Mouse (Mus musculus) stomach, embryonic 14.5 days (tissue): ENCODE data around the gene Cdk14. TPM values are rescaled to one million over a fixed set of nuclear protein-coding genes. Genes with fewer than 3 reads are reported as not detected.

Source experiments
- ATAC-seq: fragments of 200-750 bp; cut with Nextera tagmentation; 2 replicates; pipeline ENCODE4 v1.8.0; 2017; ENCODE audit warnings: low read depth, moderate TSS enrichment; ENCODE audit not compliant: insufficient number of reproducible peaks, insufficient read depth, low FRiP score
- H3K27ac ChIP-seq: fragments of 300-500 bp; sonication (generic); 2 replicates; pipeline ENCODE4 v1.5.1; 2014; ENCODE audit warnings: mild to moderate bottlenecking, low read length, moderate library complexity, mixed read lengths
- H3K27me3 ChIP-seq: fragments of 300-500 bp; sonication (generic); 2 replicates; pipeline ENCODE4 v1.6.1; 2014; ENCODE audit warnings: low read length, control low read depth, mixed read lengths; ENCODE audit not compliant: control insufficient read depth, insufficient read depth
- H3K36me3 ChIP-seq: fragments of 300-500 bp; sonication (generic); 2 replicates; pipeline ENCODE4 v1.6.1; 2014; ENCODE audit warnings: mild to moderate bottlenecking, control low read depth, low read length, moderate library complexity, mixed read lengths; ENCODE audit not compliant: control insufficient read depth, insufficient read depth
- H3K4me1 ChIP-seq: fragments of 300-500 bp; sonication (generic); 2 replicates; pipeline ENCODE4 v1.6.1; 2014; ENCODE audit warnings: low read length, control low read depth, mixed read lengths; ENCODE audit not compliant: control insufficient read depth, insufficient read depth
- H3K4me2 ChIP-seq: fragments of 300-500 bp; sonication (generic); replicated peaks from 2 replicates; pipeline ENCODE4 v1.6.1; 2014; ENCODE audit warnings: low read depth, low read length, control low read depth
- H3K4me3 ChIP-seq: fragments of 300-500 bp; sonication (generic); 2 replicates; pipeline ENCODE4 v1.5.1; 2014; ENCODE audit warnings: low read depth, low read length, control low read depth
- H3K9ac ChIP-seq: fragments of 300-500 bp; sonication (generic); replicated peaks from 2 replicates; pipeline ENCODE4 v1.6.1; 2014; ENCODE audit warnings: low read depth, mild to moderate bottlenecking, control low read depth, low read length, moderate library complexity, mixed read lengths
- H3K9me3 ChIP-seq: fragments of 300-500 bp; sonication (generic); 2 replicates; pipeline ENCODE4 v1.6.1; 2016; ENCODE audit warnings: low read depth, low read length, control low read depth; ENCODE audit not compliant: control insufficient read depth
- WGBS: fragments of 180-500 bp; shearing (Covaris S2); extraction: QIAGEN DNeasy Blood & Tissue Kit; methylation state at CpG from one replicate; pipeline ENCODE4 v1.1.7; 2014; 5-methylcytosine and 5-hydroxymethylcytosine counted together
- polyA plus RNA-seq: library from polyadenylated mRNA; unstranded; fragments of >200 nt; fragmentation: Nextera tagmentation; extraction: Ambion mirVana; gene quantifications from 2 replicates; pipeline ENCODE4 v1.2.1, GENCODE M21; 2014

The Cdk14 gene
- polyA plus RNA-seq, 1 experiment from 2014 or later = 28.3 TPM

- 90% methylated on average over 3 of the region's 3 CpGs for WGBS
- Histone ChIP-seq H3K9me3 (no peaks in the 10 kb centered on the region), H3K27me3 (no peaks in the 10 kb centered on the region), H3K4me2 (no peak overlapping the region), H3K36me3 (no peaks in the 10 kb centered on the region), H3K4me3 (no peak overlapping the region), H3K27ac (no peak overlapping the region), H3K9ac (no peak overlapping the region), H3K4me1 (no peaks in the 10 kb centered on the region)
- no peak for ATAC-seq
These were observed 47.8 kb downstream of the Cdk14 start for GRCm38 (mm10) chr5:5372354-5372753.

GRCm38 (mm10) chr5:5370322-5371082 is 49.6 kb downstream of the Cdk14 start:
- 64% methylated on average over 4 of the region's 4 CpGs for WGBS
- H3K36me3 ChIP-seq = no peaks in the 10 kb centered on the region
- no peaks in the 10 kb centered on the region for H3K9me3 ChIP-seq
- H3K9ac ChIP-seq = no peak overlapping the region
- no peak overlapping the region for H3K27ac ChIP-seq
- ATAC-seq = peak; percentile 85
- H3K4me3 ChIP-seq = no peak overlapping the region
- no peaks in the 10 kb centered on the region for H3K4me1 ChIP-seq
- no peak overlapping the region for H3K4me2 ChIP-seq
- no peaks in the 10 kb centered on the region for H3K27me3 ChIP-seq

GRCm38 (mm10) chr5:5368389-5369164 is 51.5 kb downstream of the Cdk14 start:
- Histone ChIP-seq H3K4me3 (no peak overlapping the region), H3K27me3 (no peaks in the 10 kb centered on the region), H3K9ac (no peak overlapping the region), H3K9me3 (no peaks in the 10 kb centered on the region), H3K4me2 (no peak overlapping the region), H3K27ac (no peak overlapping the region), H3K36me3 (0 out of 2 replicates have a peak, but pooled peaks cover 3% of the 10 kb centered on the region), H3K4me1 (no peaks in the 10 kb centered on the region)
- 65% methylated on average over 14 of the region's 14 CpGs for WGBS
- ATAC-seq = no peak

GRCm38 (mm10) chr5:5367550-5367949 is 52.6 kb downstream of the Cdk14 start:
- Histone ChIP-seq H3K9ac (no peak overlapping the region), H3K4me3 (no peak overlapping the region), H3K27me3 (no peaks in the 10 kb centered on the region), H3K4me2 (no peak overlapping the region), H3K9me3 (no peaks in the 10 kb centered on the region), H3K27ac (no peak overlapping the region), H3K36me3 (0 out of 2 replicates have a peak, but pooled peaks cover 3% of the 10 kb centered on the region), H3K4me1 (no peaks in the 10 kb centered on the region)
- ATAC-seq = no peak
- WGBS = 88% methylated on average over 8 of the region's 8 CpGs

- H3K9me3 ChIP-seq = peaks cover 3% of the 10 kb centered on the region; the same call in 1 of the 2 replicates
- no peaks in the 10 kb centered on the region for H3K27me3 ChIP-seq
- H3K4me3 ChIP-seq = no peak overlapping the region
- ATAC-seq = no peak
- no peaks in the 10 kb centered on the region for H3K4me1 ChIP-seq
- H3K4me2 ChIP-seq = no peak overlapping the region
- H3K27ac ChIP-seq = no peak overlapping the region
- H3K36me3 ChIP-seq = 0 out of 2 replicates have a peak, but pooled peaks cover 3% of the 10 kb centered on the region
- 81% methylated on average over 14 of the region's 14 CpGs for WGBS
- H3K9ac ChIP-seq = no peak overlapping the region
These were observed 54.6 kb downstream of the Cdk14 start for GRCm38 (mm10) chr5:5365285-5366076.

- 0 out of 2 replicates have a peak, but pooled peaks cover 3% of the 10 kb centered on the region for H3K36me3 ChIP-seq
- peaks cover 3% of the 10 kb centered on the region; the same call in 1 of the 2 replicates for H3K9me3 ChIP-seq
- H3K27me3 ChIP-seq = no peaks in the 10 kb centered on the region
- no peak overlapping the region for H3K27ac ChIP-seq
- H3K9ac ChIP-seq = no peak overlapping the region
- 89% methylated on average over 3 of the region's 3 CpGs for WGBS
- H3K4me1 ChIP-seq = no peaks in the 10 kb centered on the region
- no peak overlapping the region for H3K4me2 ChIP-seq
- no peak for ATAC-seq
- H3K4me3 ChIP-seq = no peak overlapping the region
These were observed 58.4 kb downstream of the Cdk14 start for GRCm38 (mm10) chr5:5361684-5362083.

- WGBS = 83% methylated on average over 5 of the region's 5 CpGs
- Histone ChIP-seq H3K4me2 (no peak overlapping the region), H3K36me3 (0 out of 2 replicates have a peak, but pooled peaks cover 3% of the 10 kb centered on the region)
These were observed 59.8 kb downstream of the Cdk14 start for GRCm38 (mm10) chr5:5360338-5360737.

GRCm38 (mm10) chr5:5359915-5360314 is 60.2 kb downstream of the Cdk14 start:
- no peaks in the 10 kb centered on the region for H3K27me3 ChIP-seq
- H3K4me2 ChIP-seq = no peak overlapping the region
- H3K4me3 ChIP-seq = no peak overlapping the region
- no peak overlapping the region for H3K9ac ChIP-seq
- 54% methylated on average over 3 of the region's 3 CpGs for WGBS
- H3K9me3 ChIP-seq = peaks cover 3% of the 10 kb centered on the region; the same call in 1 of the 2 replicates
- no peak overlapping the region for H3K27ac ChIP-seq
- 0 out of 2 replicates have a peak, but pooled peaks cover 3% of the 10 kb centered on the region for H3K36me3 ChIP-seq
- no peaks in the 10 kb centered on the region for H3K4me1 ChIP-seq
- no peak for ATAC-seq

More at GRCm38 (mm10) chr5:5360338-5360737, 59.8 kb downstream of the Cdk14 start:
- ATAC-seq = no peak
- Histone ChIP-seq H3K4me3 (no peak overlapping the region), H3K9me3 (peaks cover 3% of the 10 kb centered on the region; the same call in 1 of the 2 replicates), H3K27me3 (no peaks in the 10 kb centered on the region), H3K27ac (no peak overlapping the region), H3K4me1 (no peaks in the 10 kb centered on the region), H3K9ac (no peak overlapping the region)
